Mouse (Mus musculus) ES-Bruce4 (cell line): Measurements from ENCODE around the gene Gm5128. TPM values are rescaled to one million over a fixed set of nuclear protein-coding genes. Genes with fewer than 3 reads are reported as not detected.
"Not testable (repeated sequence)": the region's sequence is repeated elsewhere in the genome, so short reads cannot be mapped to it uniquely, and the experiment has no call there.

Source experiments
- H3K27ac ChIP-seq: 2 replicates; pipeline ENCODE4 v1.5.1; 2012; ENCODE audit warnings: low read length, inconsistent platforms; ENCODE audit not compliant: insufficient read depth
- H3K27me3 ChIP-seq: 2 replicates; pipeline ENCODE4 v1.6.1; 2012; ENCODE audit warnings: mild to moderate bottlenecking, low read length, inconsistent platforms; ENCODE audit not compliant: control insufficient read depth, poor library complexity, insufficient read depth, severe bottlenecking
- H3K36me3 ChIP-seq: 2 replicates; pipeline ENCODE4 v1.6.1; 2012; ENCODE audit warnings: inconsistent platforms, mild to moderate bottlenecking, low read length, moderate library complexity; ENCODE audit not compliant: control insufficient read depth, poor library complexity, insufficient read depth, severe bottlenecking
- H3K4me1 ChIP-seq: one replicate; pipeline ENCODE4 v1.8.1; 2011; ENCODE audit warnings: low read length; ENCODE audit not compliant: control insufficient read depth, insufficient read depth
- H3K4me3 ChIP-seq: 2 replicates; pipeline ENCODE4 v1.5.1; 2011; ENCODE audit warnings: low read depth, mild to moderate bottlenecking, low read length
- H3K9ac ChIP-seq: 2 replicates; pipeline ENCODE4 v1.6.1; 2012; ENCODE audit warnings: low read depth, mild to moderate bottlenecking, inconsistent platforms; ENCODE audit not compliant: poor library complexity, severe bottlenecking
- H3K9me3 ChIP-seq: replicated peaks from 2 replicates; pipeline ENCODE4 v1.6.1; 2012; ENCODE audit warnings: mild to moderate bottlenecking, low read length, inconsistent platforms; ENCODE audit not compliant: control insufficient read depth, poor library complexity, insufficient read depth, severe bottlenecking
- polyA plus RNA-seq: library from polyadenylated mRNA; stranded (reverse); fragments of >200 nt; gene quantifications from 2 replicates; pipeline ENCODE4 v1.2.4, GENCODE M21; 2011; ENCODE audit warnings: low read depth; ENCODE audit not compliant: missing spikeins, insufficient read depth, insufficient read length

Gene Gm5128
- polyA plus RNA-seq, result not detected in 2 replicates

DNA sequence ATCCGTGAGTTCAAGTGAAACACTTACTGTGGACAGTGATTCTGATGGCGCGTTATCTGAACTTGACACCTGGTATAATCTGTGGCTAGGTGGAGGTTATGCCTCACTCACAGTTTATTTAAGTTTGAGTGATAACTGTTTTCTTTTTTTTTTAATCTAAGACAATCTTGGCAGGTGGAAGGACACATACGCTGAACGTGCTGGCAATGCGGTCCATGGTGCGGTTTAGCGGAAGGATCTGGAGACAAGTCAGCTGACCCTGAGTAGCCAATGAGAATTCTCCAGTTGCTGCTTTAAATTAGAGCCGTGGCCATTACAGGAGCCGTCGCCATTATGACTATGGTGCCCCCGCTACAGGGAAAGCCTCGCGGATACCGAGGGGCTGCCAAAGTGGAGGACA is at the start of gene Gm5128:
Gm5128 (plus strand) TSS at position 301 of the 400 bp plus-strand sequence.
- not testable (repeated sequence) for H3K27ac ChIP-seq, H3K4me3 ChIP-seq, H3K9me3 ChIP-seq, H3K27me3 ChIP-seq, H3K9ac ChIP-seq, H3K36me3 ChIP-seq, H3K4me1 ChIP-seq

DNA sequence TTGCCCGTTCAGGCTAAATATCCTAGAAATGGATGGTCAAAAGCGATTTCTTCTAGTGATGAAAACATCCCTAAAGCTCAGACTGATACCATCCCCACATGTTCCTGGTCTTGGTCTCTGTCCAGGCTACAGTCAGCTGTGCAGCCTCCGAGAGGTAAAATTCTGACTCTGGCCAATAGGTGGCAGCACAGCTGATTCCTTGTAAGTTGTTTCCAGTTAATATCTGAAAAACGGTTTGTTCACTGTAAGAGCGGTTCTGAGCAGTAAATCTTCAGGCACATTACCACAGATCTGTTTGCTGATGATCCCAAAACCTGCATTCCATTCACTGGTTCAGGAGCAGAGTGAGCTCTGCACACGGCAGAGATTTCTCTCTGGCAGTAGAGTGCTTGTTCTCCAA is 12.4 kb upstream of the Gm5128 start:
- H3K4me3 ChIP-seq, H3K36me3 ChIP-seq, H3K27ac ChIP-seq, H3K4me1 ChIP-seq, H3K9me3 ChIP-seq, H3K27me3 ChIP-seq, H3K9ac ChIP-seq: not testable (repeated sequence)

DNA sequence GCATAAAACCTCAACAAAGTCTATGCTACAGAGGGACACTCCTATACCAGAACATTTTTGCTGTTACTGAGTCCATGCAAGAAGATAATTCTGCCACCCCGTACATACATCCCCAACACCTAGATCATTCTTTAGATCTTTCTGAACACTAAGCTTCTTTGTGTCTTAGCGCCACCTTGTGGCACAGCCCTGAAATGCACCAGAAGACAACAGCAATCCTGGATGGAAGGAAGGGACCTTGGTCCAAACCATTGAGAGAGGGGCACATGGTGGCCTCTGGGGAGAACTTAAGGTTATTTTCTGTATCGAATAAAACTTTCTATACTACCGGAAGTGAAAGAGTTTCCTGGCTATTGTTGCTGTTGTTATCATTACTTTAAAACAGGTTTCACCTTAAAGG is 11.1 kb upstream of the Gm5128 start:
- H3K27ac ChIP-seq, H3K4me3 ChIP-seq, H3K4me1 ChIP-seq, H3K36me3 ChIP-seq, H3K27me3 ChIP-seq, H3K9me3 ChIP-seq, H3K9ac ChIP-seq: not testable (repeated sequence)

DNA sequence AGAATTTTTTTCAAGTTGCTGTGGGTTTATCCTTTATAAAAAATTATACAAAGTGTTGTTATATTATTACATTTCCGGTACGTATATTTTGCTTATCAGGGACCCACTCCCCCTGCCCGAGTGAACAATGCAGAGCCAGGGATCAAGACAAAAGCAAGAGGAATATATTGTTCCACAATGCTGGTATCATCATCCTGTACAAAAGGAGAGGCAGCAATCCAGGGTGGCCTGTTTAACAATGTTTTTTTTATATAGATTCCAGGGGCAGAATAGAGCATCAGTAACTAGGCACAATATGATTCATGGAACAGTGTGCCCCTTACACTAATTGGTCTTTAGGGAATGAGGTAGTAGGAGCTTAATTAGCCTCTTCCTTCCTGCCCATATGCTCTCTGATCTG is 30.5 kb downstream of the Gm5128 start:
- not testable (repeated sequence) for H3K4me1 ChIP-seq, H3K9ac ChIP-seq, H3K27ac ChIP-seq, H3K4me3 ChIP-seq, H3K27me3 ChIP-seq, H3K36me3 ChIP-seq, H3K9me3 ChIP-seq

DNA sequence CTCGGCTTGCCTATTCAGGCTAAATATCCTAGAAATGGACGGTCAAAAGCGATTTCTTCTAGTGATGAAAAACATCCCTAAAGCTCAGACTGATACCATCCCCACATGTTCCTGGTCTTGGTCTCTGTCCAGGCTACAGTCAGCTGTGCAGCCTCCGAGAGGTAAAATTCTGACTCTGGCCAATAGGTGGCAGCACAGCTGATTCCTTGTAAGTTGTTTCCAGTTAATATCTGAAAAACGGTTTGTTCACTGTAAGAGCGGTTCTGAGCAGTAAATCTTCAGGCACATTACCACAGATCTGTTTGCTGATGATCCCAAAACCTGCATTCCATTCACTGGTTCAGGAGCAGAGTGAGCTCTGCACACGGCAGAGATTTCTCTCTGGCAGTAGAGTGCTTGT is 48.1 kb downstream of the Gm5128 start:
- not testable (repeated sequence) for H3K9ac ChIP-seq, H3K4me3 ChIP-seq, H3K4me1 ChIP-seq, H3K27me3 ChIP-seq, H3K9me3 ChIP-seq, H3K36me3 ChIP-seq, H3K27ac ChIP-seq

DNA sequence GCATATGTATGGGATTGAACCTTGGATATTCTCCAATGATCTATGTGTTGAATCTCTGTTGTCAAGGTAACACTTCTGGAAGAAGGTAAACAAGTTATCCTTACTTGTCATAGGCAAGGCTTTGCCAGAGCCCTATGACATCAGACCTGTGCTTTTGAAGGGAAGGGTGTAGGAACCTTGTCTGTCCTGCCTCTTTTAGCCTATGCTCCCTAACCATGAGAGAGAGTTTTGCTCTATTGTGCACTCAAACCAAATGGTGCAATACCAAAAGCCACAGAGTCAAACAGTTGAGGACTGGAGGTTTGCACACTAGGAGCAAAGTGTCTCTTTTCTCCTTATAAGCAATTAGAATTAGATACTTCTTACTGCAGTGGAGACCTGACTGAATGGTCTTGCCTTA is 48.7 kb downstream of the Gm5128 start:
- not testable (repeated sequence) for H3K4me1 ChIP-seq, H3K9me3 ChIP-seq, H3K9ac ChIP-seq, H3K36me3 ChIP-seq, H3K27me3 ChIP-seq, H3K27ac ChIP-seq, H3K4me3 ChIP-seq

DNA sequence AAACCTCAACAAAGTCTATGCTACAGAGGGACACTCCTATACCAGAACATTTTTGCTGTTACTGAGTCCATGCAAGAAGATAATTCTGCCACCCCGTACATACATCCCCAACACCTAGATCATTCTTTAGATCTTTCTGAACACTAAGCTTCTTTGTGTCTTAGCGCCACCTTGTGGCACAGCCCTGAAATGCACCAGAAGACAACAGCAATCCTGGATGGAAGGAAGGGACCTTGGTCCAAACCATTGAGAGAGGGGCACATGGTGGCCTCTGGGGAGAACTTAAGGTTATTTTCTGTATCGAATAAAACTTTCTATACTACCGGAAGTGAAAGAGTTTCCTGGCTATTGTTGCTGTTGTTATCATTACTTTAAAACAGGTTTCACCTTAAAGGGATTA is 49.4 kb downstream of the Gm5128 start:
- not testable (repeated sequence) for H3K9me3 ChIP-seq, H3K27ac ChIP-seq, H3K4me3 ChIP-seq, H3K27me3 ChIP-seq, H3K36me3 ChIP-seq, H3K4me1 ChIP-seq, H3K9ac ChIP-seq

Other genes with a start within 250 kb of the Gm5128 start
- not detected in 2 replicates for gene Gm15023, start 195.7 kb upstream of the Gm5128 start, polyA plus RNA-seq
- not detected in 2 replicates for gene Tceal6, start 162.6 kb upstream of the Gm5128 start, polyA plus RNA-seq
- gene Pramel3, start 71.0 kb upstream of the Gm5128 start, polyA plus RNA-seq, result not detected in 2 replicates
- gene Gm7903, start 60.6 kb downstream of the Gm5128 start, polyA plus RNA-seq, result 0.18 TPM in 1 of 2 replicates, not detected in the other
- not detected in 2 replicates for gene AV320801, start 121.3 kb downstream of the Gm5128 start, polyA plus RNA-seq
- gene Nxf7, start 225.5 kb downstream of the Gm5128 start, polyA plus RNA-seq, result 6.4 TPM in 2 replicates